16 mouse cellular contexts compared by ENCODE assay signal in the genomic region with DNA sequence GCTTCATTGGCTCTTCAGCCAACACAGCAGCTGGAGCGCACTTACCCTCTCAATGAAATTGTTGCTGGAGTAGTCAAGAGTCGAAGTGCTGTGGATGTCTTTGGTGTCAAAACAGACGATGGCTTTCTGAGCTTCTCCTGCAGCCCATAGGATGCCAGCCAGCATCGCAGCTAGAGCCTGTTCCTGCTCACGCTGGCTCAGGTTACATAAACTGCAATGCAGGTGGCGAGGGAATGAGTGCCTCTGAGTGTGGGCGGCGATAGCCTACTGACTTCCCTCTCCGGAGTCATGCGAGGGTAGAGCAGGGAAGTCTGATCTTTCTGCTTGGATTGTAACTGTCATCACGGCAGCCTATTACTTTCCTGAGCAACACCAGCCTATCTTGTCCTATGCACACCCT. TPM values are rescaled to one million over a fixed set of nuclear protein-coding genes. Genes with fewer than 3 reads are reported as not detected.
DNase-seq lines count a peak whose midpoint lies in the region; ATAC-seq and TF ChIP-seq lines count a peak whose summit lies in the region.
"Had no signal": no experiment of that assay in that cellular context is flagged by ENCODE, and none has a peak within 500 bp of the region (broad histone marks: within the 10 kb centered on the region; RNA-seq: fewer than 3 reads in every experiment).

No protein-coding gene starts in this region.

- no peaks in the 10 kb centered on the region for H3K27me3 ChIP-seq in kidney, postnatal 0 days (ENCODE audit: insufficient read depth, low read length)
- no peaks in the 10 kb centered on the region; the same call in 1 of the 2 replicates for H3K27me3 ChIP-seq in embryonic facial prominence, embryonic 11.5 days (ENCODE audit: control insufficient read depth, insufficient read depth, low read length)
- H3K27me3 ChIP-seq: embryonic facial prominence, embryonic 12.5 days; liver, embryonic 15.5 days; stomach, embryonic 15.5 days had no signal

- WGBS in kidney, postnatal 0 days, result 23% methylated on average over 11 of the region's 11 CpGs
- 41% methylated on average over 11 of the region's 11 CpGs for WGBS in embryonic facial prominence, embryonic 11.5 days

- H3K27ac ChIP-seq in kidney, postnatal 0 days, result no peak overlapping the region
- H3K27ac ChIP-seq in embryonic facial prominence, embryonic 11.5 days (replicated peaks; ENCODE audit: low read depth, low read length), result no peak overlapping the region
- H3K27ac ChIP-seq: embryonic facial prominence, embryonic 12.5 days; liver, embryonic 15.5 days; stomach, embryonic 15.5 days had no signal

- no peak overlapping the region for H3K4me3 ChIP-seq in kidney, postnatal 0 days (replicated peaks; ENCODE audit: low read depth, low read length)
- no peak overlapping the region for H3K4me3 ChIP-seq in embryonic facial prominence, embryonic 11.5 days (ENCODE audit: low read depth, low read length)
- H3K4me3 ChIP-seq: embryonic facial prominence, embryonic 12.5 days; liver, embryonic 15.5 days; megakaryocyte, embryonic 14.5 days; stomach, embryonic 15.5 days had no signal

- H3K4me2 ChIP-seq in kidney, postnatal 0 days (ENCODE audit: low read length), result no peak overlapping the region
- H3K4me2 ChIP-seq in embryonic facial prominence, embryonic 11.5 days (ENCODE audit: low read depth, low read length), result no peak overlapping the region
- H3K4me2 ChIP-seq: embryonic facial prominence, embryonic 12.5 days; liver, embryonic 15.5 days; stomach, embryonic 15.5 days had no signal

- peak; percentile 91 for ATAC-seq in cerebellum, adult (ENCODE audit: insufficient number of reproducible peaks, low FRiP score, low TSS enrichment)
- ATAC-seq in kidney, postnatal 0 days (replicated peaks; ENCODE audit: low FRiP score, low read depth), result no peak
- ATAC-seq in embryonic facial prominence, embryonic 11.5 days (replicated peaks; ENCODE audit: insufficient number of reproducible peaks, low FRiP score, low TSS enrichment, low read depth), result no peak

- no peak for TF ChIP-seq CTCF in kidney, postnatal 0 days (IDR thresholded peaks at IDR 0.05; ENCODE audit: low read depth)

- no peak for DNase-seq in cerebellum, postnatal 4 days (ENCODE audit: low spot score in 2 of 2)
- DNase-seq in kidney, postnatal 0 days (ENCODE audit: low spot score), result peak; percentile 10
- no peak for DNase-seq in kidney, postnatal 25 days
- peak; percentile 93 for DNase-seq in brain, adult 2 months (ENCODE audit: low read depth, low spot score)
- peak; percentile 49 for DNase-seq in embryonic facial prominence, embryonic 11.5 days (ENCODE audit: low spot score)
- no peak for DNase-seq in B cell, adult 2 months
- DNase-seq in ovary, adult 18-20 months (ENCODE audit: low spot score), result no peak
- DNase-seq: adrenal gland, postnatal 36 days had no signal

- H3K36me3 ChIP-seq in kidney, postnatal 0 days (ENCODE audit: insufficient read depth, low read length), result no peaks in the 10 kb centered on the region
- no peaks in the 10 kb centered on the region for H3K36me3 ChIP-seq in embryonic facial prominence, embryonic 11.5 days (replicated peaks; ENCODE audit: control insufficient read depth, insufficient read depth, low read depth, low read length)
- H3K36me3 ChIP-seq: embryonic facial prominence, embryonic 12.5 days; liver, embryonic 15.5 days; stomach, embryonic 15.5 days had no signal

- 0 out of 2 replicates have a peak overlapping the region, but pooled peaks have one; percentile 13 for H3K9ac ChIP-seq in kidney, postnatal 0 days (ENCODE audit: low read depth, low read length)
- H3K9ac ChIP-seq in embryonic facial prominence, embryonic 11.5 days (replicated peaks; ENCODE audit: low read length), result no peak overlapping the region
- H3K9ac ChIP-seq: embryonic facial prominence, embryonic 12.5 days; liver, embryonic 15.5 days; stomach, embryonic 15.5 days had no signal

- H3K4me1 ChIP-seq in kidney, postnatal 0 days (replicated peaks; ENCODE audit: insufficient read depth, low read length), result no peaks in the 10 kb centered on the region
- no peaks in the 10 kb centered on the region; the same call in 1 of the 2 replicates for H3K4me1 ChIP-seq in embryonic facial prominence, embryonic 11.5 days (ENCODE audit: control insufficient read depth, insufficient read depth, low read length)
- H3K4me1 ChIP-seq: liver, embryonic 15.5 days; megakaryocyte, embryonic 14.5 days; stomach, embryonic 15.5 days had no signal

- no peaks in the 10 kb centered on the region for H3K9me3 ChIP-seq in kidney, postnatal 0 days (replicated peaks; ENCODE audit: low read length)
- H3K9me3 ChIP-seq in embryonic facial prominence, embryonic 11.5 days (replicated peaks; ENCODE audit: control insufficient read depth, low read length), result no peaks in the 10 kb centered on the region
- H3K9me3 ChIP-seq: embryonic facial prominence, embryonic 12.5 days; liver, embryonic 15.5 days; stomach, embryonic 15.5 days had no signal

RNA-seq across cellular contexts. Expression of a gene that starts 11.8 kb away (rescaled TPM):
- polyA plus RNA-seq in kidney, postnatal 0 days (2015; fragmentation: Nextera tagmentation; extraction: Ambion mirVana), result not detected in 2 replicates
- not detected in 2 replicates for polyA plus RNA-seq in embryonic facial prominence, embryonic 11.5 days (2014; fragmentation: Nextera tagmentation; extraction: Ambion mirVana)
- polyA plus RNA-seq: embryonic facial prominence, embryonic 12.5 days; forebrain, embryonic 16.5 days; liver, embryonic 15.5 days; neural tube, embryonic 11.5 days; stomach, embryonic 15.5 days; urinary bladder, adult 2 months had no signal

Comparison
In these comparisons a context has a peak if more than half of its experiments do, and no peak if none do; other contexts are left out.
1. DNase-seq: peak in kidney, postnatal 0 days (single experiment), brain, adult 2 months (single experiment) and embryonic facial prominence, embryonic 11.5 days (single experiment); none in cerebellum, postnatal 4 days (0 of 2), kidney, postnatal 25 days (0 of 2), B cell, adult 2 months (0 of 2) and ovary, adult 18-20 months (single experiment).